Mouse (Mus musculus) spleen, adult 2 months (tissue): ENCODE data around the gene Maml2.

ENCODE experiments used
- CTCF ChIP-seq: fragments of 200-500 bp; IDR thresholded peaks from 2 replicates; pipeline ENCODE4 v1.5.1; 2011; ENCODE audit warnings: mild to moderate bottlenecking, inconsistent platforms; ENCODE audit not compliant: insufficient read depth, insufficient read length, insufficient replicate concordance; ENCODE audit errors: extremely low read depth
- POLR2A ChIP-seq: fragments of 200-500 bp; IDR thresholded peaks from 2 replicates; pipeline ENCODE4 v1.6.1; 2011; ENCODE audit warnings: low read depth, low read length, inconsistent platforms

- TF ChIP-seq POLR2A: no peak
- no peak for TF ChIP-seq CTCF
These were observed 399.5 kb downstream of the Maml2 start for GRCm38 (mm10) chr9:13697041-13697811.
